Mouse (Mus musculus): ENCODE measurements around the gene Ccdc34. TPM values are rescaled to one million over a fixed set of nuclear protein-coding genes. Genes with fewer than 3 reads are reported as not detected.
A peak's percentile ranks its signal among the peaks of the same experiment; 100 is the strongest.

Gene Ccdc34
- polyA plus RNA-seq, 1 experiment: 7.4 TPM

GRCm38 (mm10) chr2:109992448-109993073 lies 25.1 kb upstream of the Ccdc34 start:
- H3K9me3 ChIP-seq (ENCODE audit: control insufficient read depth, low read length): no peaks in the 10 kb centered on the region
- peaks cover 6% of the 10 kb centered on the region for H3K36me3 ChIP-seq (ENCODE audit: control insufficient read depth)
- TF ChIP-seq TAL1 (IDR thresholded peaks at IDR 0.05; ENCODE audit: low read length) (no peak), GATA1 (IDR thresholded peaks at IDR 0.05; ENCODE audit: low read length) (no peak)
- peaks cover 52% of the 10 kb centered on the region for H3K4me1 ChIP-seq (ENCODE audit: control insufficient read depth)
- H3K27me3 ChIP-seq (ENCODE audit: control insufficient read depth): no peaks in the 10 kb centered on the region
- no peak overlapping the region for H3K4me3 ChIP-seq (replicated peaks)

DNA sequence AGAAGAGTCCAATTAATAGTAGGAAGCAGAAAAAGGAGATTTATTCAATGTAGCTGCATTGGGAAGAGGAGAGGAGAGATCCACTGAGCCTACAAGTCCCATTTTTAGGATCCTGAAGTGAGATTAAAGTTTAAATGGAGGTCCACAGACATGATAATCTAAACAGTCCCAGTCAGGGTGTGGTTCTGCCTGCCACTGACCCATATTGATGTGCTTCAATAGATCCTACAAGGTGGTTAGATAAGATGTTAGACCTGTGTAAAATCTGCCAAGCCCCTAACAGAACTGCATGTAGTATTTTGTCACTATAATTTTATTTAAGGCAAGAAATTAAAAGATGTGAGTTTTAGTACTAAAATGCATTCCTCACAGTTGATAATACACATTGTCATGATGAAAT lies 24.2 kb upstream of the Ccdc34 start:
- Histone ChIP-seq H3K4me3 (replicated peaks) (no peak overlapping the region), H3K36me3 (ENCODE audit: control insufficient read depth) (peaks cover 6% of the 10 kb centered on the region), H3K9me3 (ENCODE audit: control insufficient read depth, low read length) (no peaks in the 10 kb centered on the region), H3K4me1 (ENCODE audit: control insufficient read depth) (peaks cover 52% of the 10 kb centered on the region), H3K27me3 (ENCODE audit: control insufficient read depth) (no peaks in the 10 kb centered on the region)
- TF ChIP-seq GATA1 (IDR thresholded peaks at IDR 0.05; ENCODE audit: low read length): 0 out of 2 replicates have a peak, but pooled peaks have one; percentile 16
- TF ChIP-seq TAL1 (IDR thresholded peaks at IDR 0.05; ENCODE audit: low read length): peak; percentile 34; the same call in 1 of the 3 replicates

GRCm38 (mm10) chr2:109995061-109995460 lies 22.6 kb upstream of the Ccdc34 start:
- H3K4me1 ChIP-seq (ENCODE audit: control insufficient read depth): peaks cover 46% of the 10 kb centered on the region
- H3K27me3 ChIP-seq (ENCODE audit: control insufficient read depth): no peaks in the 10 kb centered on the region
- no peak overlapping the region for H3K4me3 ChIP-seq (replicated peaks)
- TF ChIP-seq TAL1 (IDR thresholded peaks at IDR 0.05; ENCODE audit: low read length) (no peak), GATA1 (IDR thresholded peaks at IDR 0.05; ENCODE audit: low read length) (no peak)
- no peaks in the 10 kb centered on the region for H3K9me3 ChIP-seq (ENCODE audit: control insufficient read depth, low read length)
- H3K36me3 ChIP-seq (ENCODE audit: control insufficient read depth): peaks cover 10% of the 10 kb centered on the region

DNA sequence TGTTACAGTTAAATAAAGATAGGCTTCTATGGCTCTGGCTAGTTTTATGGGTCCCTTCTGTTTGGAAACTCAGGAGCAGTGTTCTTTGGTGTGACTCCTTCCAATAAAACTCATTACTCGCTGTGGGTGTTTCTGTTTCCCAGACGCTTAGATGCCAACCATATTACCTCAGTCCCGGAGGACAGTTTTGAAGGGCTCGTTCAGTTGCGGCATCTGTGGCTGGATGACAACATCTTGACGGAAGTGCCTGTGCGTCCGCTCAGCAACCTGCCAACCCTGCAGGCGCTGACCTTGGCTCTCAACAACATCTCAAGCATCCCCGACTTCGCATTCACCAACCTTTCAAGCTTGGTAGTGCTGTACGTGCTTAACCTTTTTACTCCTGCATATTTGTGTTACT lies 21.2 kb upstream of the Ccdc34 start:
- Histone ChIP-seq H3K9me3 (ENCODE audit: control insufficient read depth, low read length) (no peaks in the 10 kb centered on the region), H3K4me1 (ENCODE audit: control insufficient read depth) (peaks cover 43% of the 10 kb centered on the region), H3K4me3 (replicated peaks) (no peak overlapping the region), H3K27me3 (ENCODE audit: control insufficient read depth) (no peaks in the 10 kb centered on the region), H3K36me3 (ENCODE audit: control insufficient read depth) (peaks cover 10% of the 10 kb centered on the region)
- no peak for TF ChIP-seq TAL1 (IDR thresholded peaks at IDR 0.05; ENCODE audit: low read length)

GRCm38 (mm10) chr2:110004668-110005067 lies 12.9 kb upstream of the Ccdc34 start:
- peaks cover 45% of the 10 kb centered on the region for H3K36me3 ChIP-seq (ENCODE audit: control insufficient read depth)
- H3K27me3 ChIP-seq (ENCODE audit: control insufficient read depth): no peaks in the 10 kb centered on the region
- peaks cover 48% of the 10 kb centered on the region for H3K4me1 ChIP-seq (ENCODE audit: control insufficient read depth)
- TF ChIP-seq GATA1 (IDR thresholded peaks at IDR 0.05; ENCODE audit: low read length) (no peak), TAL1 (IDR thresholded peaks at IDR 0.05; ENCODE audit: low read length) (no peak)
- no peak overlapping the region for H3K4me3 ChIP-seq (replicated peaks)
- no peaks in the 10 kb centered on the region for H3K9me3 ChIP-seq (ENCODE audit: control insufficient read depth, low read length)

GRCm38 (mm10) chr2:110005164-110005563 lies 12.5 kb upstream of the Ccdc34 start:
- peaks cover 48% of the 10 kb centered on the region for H3K4me1 ChIP-seq (ENCODE audit: control insufficient read depth)
- no peaks in the 10 kb centered on the region for H3K9me3 ChIP-seq (ENCODE audit: control insufficient read depth, low read length)
- H3K27me3 ChIP-seq (ENCODE audit: control insufficient read depth): no peaks in the 10 kb centered on the region
- H3K36me3 ChIP-seq (ENCODE audit: control insufficient read depth): peaks cover 47% of the 10 kb centered on the region
- TF ChIP-seq GATA1 (IDR thresholded peaks at IDR 0.05; ENCODE audit: low read length) (no peak), TAL1 (IDR thresholded peaks at IDR 0.05; ENCODE audit: low read length) (no peak)
- no peak overlapping the region for H3K4me3 ChIP-seq (replicated peaks)

DNA sequence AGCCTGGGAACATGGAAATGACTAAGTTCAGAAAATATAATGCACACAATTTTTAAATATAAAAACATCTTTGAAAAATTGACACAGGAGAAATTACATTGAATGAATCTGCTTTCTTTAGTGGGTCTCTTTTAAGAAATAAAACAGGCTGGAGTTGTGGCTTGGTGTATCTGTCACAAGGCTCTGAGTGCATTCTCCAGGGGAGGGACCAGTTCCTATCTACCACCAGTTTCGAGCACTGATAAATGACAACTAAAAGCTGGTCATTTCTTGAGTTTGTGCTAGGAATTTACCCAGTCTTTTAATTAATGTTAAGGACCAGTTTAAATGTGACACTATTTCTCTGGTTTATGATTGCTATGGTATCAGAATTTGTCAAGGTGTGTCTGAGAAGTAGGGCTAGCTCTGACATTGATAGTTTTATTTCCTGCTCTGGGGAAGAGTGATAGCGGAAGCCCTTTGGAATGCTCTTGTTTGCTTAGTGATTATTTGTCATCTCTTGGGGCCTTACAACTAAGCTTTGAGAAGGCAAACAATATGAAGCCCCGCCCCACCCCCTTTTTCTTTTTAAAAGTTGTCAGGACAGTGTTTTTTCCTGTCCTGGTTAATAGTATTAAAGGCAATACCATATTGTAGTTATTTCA lies 11.9 kb upstream of the Ccdc34 start:
- TF ChIP-seq GATA1 (IDR thresholded peaks at IDR 0.05; ENCODE audit: low read length): no peak
- TF ChIP-seq TAL1 (IDR thresholded peaks at IDR 0.05; ENCODE audit: low read length): no peak
- H3K27me3 ChIP-seq (ENCODE audit: control insufficient read depth): no peaks in the 10 kb centered on the region
- H3K9me3 ChIP-seq (ENCODE audit: control insufficient read depth, low read length): no peaks in the 10 kb centered on the region
- H3K4me3 ChIP-seq (replicated peaks): no peak overlapping the region
- peaks cover 47% of the 10 kb centered on the region for H3K36me3 ChIP-seq (ENCODE audit: control insufficient read depth)
- peaks cover 48% of the 10 kb centered on the region for H3K4me1 ChIP-seq (ENCODE audit: control insufficient read depth)

- Histone ChIP-seq H3K9me3 (ENCODE audit: control insufficient read depth, low read length) (no peaks in the 10 kb centered on the region), H3K4me3 (replicated peaks) (peak overlapping the region; percentile 21), H3K27me3 (ENCODE audit: control insufficient read depth) (no peaks in the 10 kb centered on the region), H3K36me3 (ENCODE audit: control insufficient read depth) (peaks cover 47% of the 10 kb centered on the region), H3K4me1 (ENCODE audit: control insufficient read depth) (peaks cover 48% of the 10 kb centered on the region)
- peak; percentile 47; the same call in 1 of the 2 replicates for TF ChIP-seq GATA1 (IDR thresholded peaks at IDR 0.05; ENCODE audit: low read length)
- TF ChIP-seq TAL1 (IDR thresholded peaks at IDR 0.05; ENCODE audit: low read length): peak; percentile 35; the same call in 1 of the 3 replicates
Measured at GRCm38 (mm10) chr2:110007423-110008267, 10.0 kb upstream of the Ccdc34 start.

- no peaks in the 10 kb centered on the region for H3K9me3 ChIP-seq (ENCODE audit: control insufficient read depth, low read length)
- TF ChIP-seq TAL1 (IDR thresholded peaks at IDR 0.05; ENCODE audit: low read length): no peak
- no peak for TF ChIP-seq GATA1 (IDR thresholded peaks at IDR 0.05; ENCODE audit: low read length)
- H3K36me3 ChIP-seq (ENCODE audit: control insufficient read depth): peaks cover 53% of the 10 kb centered on the region
- H3K4me3 ChIP-seq (replicated peaks): no peak overlapping the region
- H3K27me3 ChIP-seq (ENCODE audit: control insufficient read depth): no peaks in the 10 kb centered on the region
- H3K4me1 ChIP-seq (ENCODE audit: control insufficient read depth): peaks cover 48% of the 10 kb centered on the region
Measured at GRCm38 (mm10) chr2:110009449-110009848, 8.2 kb upstream of the Ccdc34 start.
